Mouse (Mus musculus): ENCODE results near the gene Fgfr4.
"Not testable (repeated sequence)": the region's sequence is repeated elsewhere in the genome, so short reads cannot be mapped to it uniquely, and the experiment has no call there.

Fgfr4 gene

DNA sequence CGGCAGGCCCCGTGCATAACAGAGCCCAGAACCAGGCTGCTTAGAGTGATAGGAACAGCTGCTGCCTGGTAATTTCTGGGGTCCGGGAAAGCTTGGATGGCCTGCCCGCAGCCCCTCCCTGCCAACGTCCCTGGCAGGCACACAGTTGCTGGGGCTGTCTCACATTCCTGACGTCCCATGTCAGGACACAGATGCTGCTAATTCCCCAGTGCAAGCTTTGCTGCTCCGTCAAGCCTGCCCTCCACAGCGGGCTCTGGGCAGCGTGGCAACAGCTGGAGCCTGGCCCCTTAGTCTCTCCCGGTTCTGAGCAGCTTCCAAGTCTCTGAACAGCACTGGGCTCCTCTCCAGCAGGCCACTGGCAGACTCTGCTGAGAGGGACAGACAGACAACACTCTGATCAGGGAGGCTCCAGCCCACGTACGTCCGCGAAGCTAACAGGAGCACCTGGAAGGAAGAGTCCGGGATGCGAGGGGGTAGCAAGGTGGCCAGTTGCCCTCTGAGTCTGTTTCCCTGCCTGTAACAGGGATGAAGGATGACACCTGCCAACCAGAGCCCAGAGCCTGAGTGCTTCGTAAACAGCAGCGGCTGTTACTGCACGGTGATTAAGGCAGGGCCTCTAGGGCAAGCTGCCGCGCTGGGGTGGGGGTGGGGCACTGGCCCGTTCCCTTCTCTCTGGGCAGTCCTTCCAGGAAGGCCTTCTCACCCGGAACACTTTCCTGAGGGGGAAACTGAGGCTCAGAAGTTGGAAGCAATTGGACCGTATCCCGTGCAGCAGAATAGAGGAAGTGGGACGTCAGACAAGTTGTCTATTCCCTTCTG, 19.3 kb downstream of the Fgfr4 start:
- peak; percentile 86 for DNase-seq (ENCODE audit: low read depth, low spot score)

GRCm38 (mm10) chr13:55172336-55172770, 19.9 kb downstream of the Fgfr4 start:
- DNase-seq (ENCODE audit: low read depth, low spot score) = no peak

- DNase-seq (ENCODE audit: low read depth, low spot score) = no peak
Measured at GRCm38 (mm10) chr13:55174347-55174746, 21.9 kb downstream of the Fgfr4 start.

GRCm38 (mm10) chr13:55176265-55176664, 23.8 kb downstream of the Fgfr4 start:
- DNase-seq (ENCODE audit: low read depth, low spot score) = peak; percentile 74

- no peak for DNase-seq (ENCODE audit: low read depth, low spot score)
Measured at GRCm38 (mm10) chr13:55177903-55178496, 25.6 kb downstream of the Fgfr4 start.

DNA sequence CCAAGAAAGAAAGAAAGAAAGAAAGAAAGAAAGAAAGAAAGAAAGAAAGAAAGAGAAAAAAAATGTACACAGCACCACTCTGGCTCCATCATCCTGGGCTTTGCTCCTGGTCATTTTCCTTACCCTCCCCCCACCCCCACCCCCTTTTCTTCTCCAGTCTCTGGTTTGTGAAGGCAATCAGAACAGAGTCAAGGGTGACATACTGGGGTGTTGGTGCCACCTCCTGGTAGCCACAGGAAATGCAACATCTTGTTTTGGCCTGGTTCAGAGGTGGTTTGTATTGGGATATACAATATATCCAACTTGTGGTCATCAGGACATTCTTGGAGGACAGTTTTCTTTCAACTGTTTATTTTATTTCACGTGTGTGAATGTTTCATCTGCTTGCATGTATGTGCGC, 26.1 kb downstream of the Fgfr4 start:
- peak; percentile 87 for DNase-seq (ENCODE audit: low read depth, low spot score)

DNA sequence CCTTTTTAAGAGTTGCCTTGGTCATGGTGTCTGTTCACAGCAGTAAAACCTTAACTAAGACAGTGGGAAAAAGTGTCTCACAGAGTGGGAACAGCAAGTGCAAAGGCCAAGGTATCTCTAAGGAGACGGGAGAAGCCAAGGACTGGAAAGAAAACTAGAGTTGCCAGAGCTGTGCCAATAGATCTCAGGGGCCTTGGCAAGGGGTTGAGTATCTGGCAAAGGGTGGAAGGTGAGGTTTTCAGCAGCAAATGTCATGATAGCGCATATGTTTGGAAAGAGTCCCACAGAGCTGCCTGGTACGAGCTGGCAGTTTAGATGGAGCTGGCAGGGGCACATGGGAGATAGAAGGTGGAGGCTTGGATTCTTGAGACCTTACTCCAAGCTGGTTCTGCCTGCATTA, 27.2 kb downstream of the Fgfr4 start:
- DNase-seq (ENCODE audit: low read depth, low spot score) = peak; percentile 59

GRCm38 (mm10) chr13:55181786-55182172, 29.3 kb downstream of the Fgfr4 start:
- DNase-seq (ENCODE audit: low read depth, low spot score) = no peak

DNA sequence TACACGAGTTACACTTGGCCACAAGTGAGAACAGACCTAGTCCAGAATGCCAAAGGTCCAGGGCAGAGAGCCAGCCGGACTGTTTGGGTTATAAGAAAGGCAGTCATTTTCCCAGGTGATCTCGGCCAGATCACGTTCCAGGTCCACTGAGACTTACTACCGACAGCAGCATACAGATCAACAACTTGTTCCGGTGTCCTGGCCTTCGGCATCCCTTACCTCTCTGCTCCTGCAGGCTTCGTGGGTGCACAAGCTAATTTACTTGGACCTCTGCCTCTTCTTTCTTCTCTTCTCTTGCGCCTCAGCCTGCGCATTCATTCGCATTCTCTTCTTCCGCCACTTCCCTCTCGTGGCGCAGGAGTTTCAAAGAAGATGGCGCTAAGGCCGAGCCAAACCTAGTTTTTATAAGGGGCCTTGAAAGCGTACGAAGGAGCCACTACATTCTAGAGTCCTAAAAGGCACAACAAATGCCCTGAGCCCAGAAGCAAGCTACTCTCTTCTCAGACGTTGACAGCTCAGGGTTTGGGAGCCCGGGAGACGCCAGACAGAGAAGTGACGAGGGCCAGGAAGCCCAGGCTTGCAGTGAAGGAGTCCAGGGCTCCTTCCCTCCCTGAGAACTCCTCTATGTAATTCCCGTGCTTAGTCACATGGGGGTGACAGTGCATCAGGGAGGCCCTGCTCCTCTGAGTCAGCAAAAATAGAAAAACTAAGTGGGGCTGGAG, 29.9 kb downstream of the Fgfr4 start:
- peak; percentile 94 for DNase-seq (ENCODE audit: low read depth, low spot score)

DNA sequence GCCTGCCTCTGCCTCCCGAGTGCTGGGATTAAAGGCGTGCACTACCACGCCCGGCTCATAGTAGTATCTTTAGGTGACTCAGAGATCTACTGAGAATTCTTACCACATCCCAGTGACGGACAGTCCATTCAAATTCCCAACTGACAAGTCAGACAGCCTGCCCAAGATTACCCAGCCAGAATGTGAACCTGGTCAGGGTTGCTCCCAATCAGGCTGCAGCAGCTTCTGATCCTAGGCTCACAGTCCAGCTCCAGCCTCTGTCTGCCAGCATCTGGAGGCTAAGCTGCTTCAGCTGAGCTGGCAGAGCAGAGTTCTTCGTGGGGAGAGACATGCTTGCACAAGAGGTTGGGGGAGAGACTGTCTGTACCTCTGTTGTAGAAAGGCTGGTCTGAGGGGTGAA, 30.9 kb downstream of the Fgfr4 start:
- no peak for DNase-seq (ENCODE audit: low read depth, low spot score)

DNA sequence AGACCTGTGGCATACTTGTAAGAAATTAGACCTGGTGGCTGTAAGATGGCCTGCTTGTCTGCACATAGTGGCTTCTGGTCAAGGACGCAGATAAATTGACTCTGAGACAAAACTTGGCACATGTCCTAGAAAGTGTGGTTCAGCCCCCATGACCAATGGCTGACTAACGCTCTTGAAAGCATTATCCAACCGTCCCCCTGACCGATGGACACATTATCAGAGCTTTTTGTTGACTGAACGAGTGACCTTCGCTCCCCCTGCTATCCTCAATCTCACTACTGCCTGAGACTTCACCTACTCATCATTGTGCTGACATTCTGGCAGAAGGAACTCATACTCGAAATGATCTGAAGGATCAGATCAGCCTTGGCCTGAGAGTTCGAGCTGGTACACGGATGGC, 34.6 kb downstream of the Fgfr4 start:
- DNase-seq (ENCODE audit: low read depth, low spot score) = not testable (repeated sequence)

- DNase-seq (ENCODE audit: low read depth, low spot score) = no peak
Measured at GRCm38 (mm10) chr13:55189531-55190107, 37.2 kb downstream of the Fgfr4 start.

GRCm38 (mm10) chr13:55190121-55190868, 37.9 kb downstream of the Fgfr4 start:
- DNase-seq (ENCODE audit: low read depth, low spot score) = peak; percentile 99

GRCm38 (mm10) chr13:55191535-55191934, 39.1 kb downstream of the Fgfr4 start:
- no peak for DNase-seq (ENCODE audit: low read depth, low spot score)

- not testable (repeated sequence) for DNase-seq (ENCODE audit: low read depth, low spot score)
Measured at GRCm38 (mm10) chr13:55202758-55203157, 50.3 kb downstream of the Fgfr4 start.

GRCm38 (mm10) chr13:55203740-55204139, 51.3 kb downstream of the Fgfr4 start:
- DNase-seq (ENCODE audit: low read depth, low spot score) = no peak

DNA sequence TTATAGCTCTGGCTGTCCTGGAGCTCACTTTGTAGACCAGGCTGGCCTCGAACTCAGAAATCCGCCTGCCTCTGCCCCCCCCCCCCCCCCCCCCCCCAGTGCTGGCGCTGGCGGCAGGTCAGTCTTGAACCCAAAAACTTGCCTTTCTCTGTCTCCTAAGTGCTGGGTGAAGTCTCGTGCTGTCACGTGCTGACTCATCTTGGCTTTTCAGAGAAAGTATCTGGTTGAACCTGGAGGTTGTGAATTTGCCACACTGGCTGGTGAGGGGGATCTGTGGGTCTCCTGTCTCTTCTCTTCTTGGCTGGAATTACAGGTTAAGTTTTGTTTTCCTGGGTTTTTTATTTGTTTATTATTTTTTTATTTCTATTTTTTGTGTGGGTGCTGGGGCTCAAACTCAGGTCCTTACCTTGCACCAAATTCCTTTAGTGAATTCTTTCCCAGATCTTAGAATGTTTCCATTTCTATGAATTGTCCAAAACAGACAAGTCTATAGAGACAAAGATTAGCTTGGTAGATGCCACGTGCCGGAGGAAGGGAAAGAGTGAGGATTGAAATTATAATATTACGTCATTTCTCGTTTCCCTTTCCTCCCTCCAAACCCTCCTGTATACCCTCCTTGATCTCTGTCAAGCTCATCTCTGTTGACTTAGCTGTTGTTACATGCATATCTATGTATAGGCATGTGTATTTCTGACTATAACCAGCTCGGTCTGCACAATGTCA, 52.4 kb downstream of the Fgfr4 start:
- DNase-seq (ENCODE audit: low read depth, low spot score) = no peak

DNA sequence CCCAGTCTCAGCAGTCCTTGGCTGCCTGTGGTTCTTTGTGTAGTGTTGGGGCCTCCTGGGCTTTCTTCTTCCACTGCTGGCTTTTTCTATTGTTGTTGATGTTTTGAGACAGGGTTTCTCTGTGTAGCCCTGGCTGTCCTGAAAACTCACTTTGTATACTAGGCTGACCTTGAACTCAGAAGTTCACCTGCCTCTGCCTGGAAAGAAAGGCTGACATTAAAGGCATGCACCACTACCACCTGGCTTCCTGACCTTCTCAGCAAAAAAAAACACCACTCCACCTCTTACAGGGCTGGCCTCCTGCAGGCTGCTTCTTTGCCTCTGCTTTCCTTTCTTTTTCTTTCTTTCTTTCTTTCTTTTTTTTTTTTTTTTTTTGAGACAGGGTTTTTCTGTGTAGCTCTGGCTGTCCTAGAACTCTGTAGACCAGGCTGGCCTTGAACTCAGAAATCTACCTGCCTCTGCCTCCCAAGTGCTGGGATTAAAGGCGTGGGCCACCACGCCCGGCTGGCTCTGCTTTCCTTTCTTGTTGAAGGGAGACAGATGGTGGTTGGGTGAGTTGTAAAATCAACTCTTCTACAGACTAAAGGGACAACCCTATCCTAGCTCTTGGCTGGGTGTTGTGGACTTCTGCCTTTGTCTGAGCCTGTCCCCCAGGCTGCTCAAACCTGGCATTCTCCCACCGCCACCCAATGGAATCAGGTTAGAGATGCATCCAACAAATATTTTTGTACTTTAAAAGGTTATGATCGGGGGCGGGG, 53.2 kb downstream of the Fgfr4 start:
- DNase-seq (ENCODE audit: low read depth, low spot score) = no peak

GRCm38 (mm10) chr13:55208837-55209648, 56.6 kb downstream of the Fgfr4 start:
- DNase-seq (ENCODE audit: low read depth, low spot score) = peak; percentile 27
